Comparison of ENCODE assay signal across 8 mouse cellular contexts in the genomic region with DNA sequence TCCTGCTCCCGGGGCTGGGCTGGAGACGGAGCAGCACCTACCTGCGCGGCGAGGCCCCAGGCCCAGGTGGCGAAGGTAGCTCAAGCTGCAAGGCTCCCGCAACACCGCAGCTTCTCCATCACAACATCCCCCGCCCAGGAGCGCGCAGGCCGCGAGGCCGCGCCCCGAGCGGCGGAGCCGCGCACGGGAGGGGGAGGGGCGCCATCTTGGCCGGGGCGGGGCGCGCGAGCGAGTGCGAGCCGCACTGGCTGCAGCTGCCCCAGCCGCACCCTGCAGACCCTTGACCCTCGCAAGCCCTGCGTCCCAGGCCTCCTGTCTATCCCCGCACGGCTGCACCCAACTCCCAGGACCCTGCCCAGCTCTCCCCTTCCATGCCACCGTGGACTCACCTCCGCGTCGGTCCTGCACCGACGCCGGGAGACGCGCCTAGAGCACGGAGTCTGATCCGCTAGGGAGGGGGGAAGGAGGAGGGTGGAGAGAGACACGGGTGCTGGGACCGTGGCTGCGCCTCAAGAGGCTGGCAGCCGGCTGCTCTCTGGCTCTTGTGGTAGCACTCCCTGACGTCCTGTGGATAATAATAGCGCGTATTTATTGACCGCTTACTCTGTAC. TPM values are rescaled to one million over a fixed set of nuclear protein-coding genes. Genes with fewer than 3 reads are reported as not detected.
DNase-seq lines count a peak whose midpoint lies in the region; ATAC-seq lines count a peak whose summit lies in the region.

A gene (minus strand): TSS at position 560 of the 610 bp plus-strand sequence.

- no peaks in the 10 kb centered on the region for H3K36me3 ChIP-seq in embryonic facial prominence, embryonic 10.5 days (replicated peaks)
- no peaks in the 10 kb centered on the region for H3K36me3 ChIP-seq in intestine, embryonic 15.5 days

- intact Hi-C loops in left cerebral cortex, postnatal 36 days (cut with DNase I), result loop anchor here (2.0 kb wide), 1 partner anchor 26 kb away; a partner anchor contains a TSS

- H3K4me3 ChIP-seq in embryonic facial prominence, embryonic 10.5 days, result peak within 1 kb of the TSS; percentile 76
- peak within 1 kb of the TSS; percentile 73 for H3K4me3 ChIP-seq in intestine, embryonic 15.5 days (replicated peaks)

- under 1% methylated on average over 52 of the region's 54 CpGs for WGBS in embryonic facial prominence, embryonic 10.5 days
- 0% methylated on average over 42 of the region's 54 CpGs for WGBS in intestine, embryonic 15.5 days

- peaks cover 23% of the 10 kb centered on the region for H3K4me1 ChIP-seq in embryonic facial prominence, embryonic 10.5 days
- H3K4me1 ChIP-seq in intestine, embryonic 15.5 days (replicated peaks), result peaks cover 15% of the 10 kb centered on the region; the same call in 1 of the 2 replicates

- H3K9me3 ChIP-seq in embryonic facial prominence, embryonic 10.5 days, result no peaks in the 10 kb centered on the region
- H3K9me3 ChIP-seq in intestine, embryonic 15.5 days, result no peaks in the 10 kb centered on the region

- ATAC-seq in intestine, embryonic 15.5 days, result peak; percentile 97

- H3K4me2 ChIP-seq in intestine, embryonic 15.5 days (replicated peaks), result peak within 1 kb of the TSS; percentile 87

- peak within 1 kb of the TSS; percentile 68 for H3K9ac ChIP-seq in intestine, embryonic 15.5 days

- H3K27me3 ChIP-seq in embryonic facial prominence, embryonic 10.5 days (replicated peaks; ENCODE audit: low read depth, poor library complexity, severe bottlenecking), result no peaks in the 10 kb centered on the region; the same call in 1 of the 2 replicates
- no peaks in the 10 kb centered on the region for H3K27me3 ChIP-seq in intestine, embryonic 15.5 days (replicated peaks)

- peak within 1 kb of the TSS; percentile 93 for H3K27ac ChIP-seq in embryonic facial prominence, embryonic 10.5 days (replicated peaks)
- H3K27ac ChIP-seq in intestine, embryonic 15.5 days, result peak within 1 kb of the TSS; percentile 64

- DNase-seq in layer of hippocampus, adult 11-12 months (ENCODE audit: low spot score), result peak; percentile 79
- no peak for DNase-seq in layer of hippocampus, adult 9-10 months (ENCODE audit: low spot score)
- peak; percentile 89 for DNase-seq in embryonic facial prominence, embryonic 10.5 days (ENCODE audit: low spot score)
- DNase-seq in gastrocnemius, postnatal 4 days (ENCODE audit: low spot score in 2 of 2), result peak; percentile 69 to 72
- peak; percentile 82 to 87 for DNase-seq in left cerebral cortex, postnatal 36 days (ENCODE audit: low spot score in 2 of 2)
- peak; percentile 85 for DNase-seq in mesoderm, embryonic 11.5 days (ENCODE audit: low read depth, low spot score)
- peak; percentile 84 for DNase-seq in right cerebral cortex, postnatal 25 days

RNA-seq across cellular contexts. Expression of the gene that starts here (rescaled TPM):
- polyA plus RNA-seq in embryonic facial prominence, embryonic 10.5 days (2016; fragmentation: Nextera tagmentation; extraction: Ambion mirVana), result 94.9 and 104 TPM in 2 replicates
- total RNA-seq in gastrocnemius, postnatal 4 days (2021), result 10 to 100 TPM; 15.0 to 16.6 TPM
- 36.6 and 37.8 TPM in 2 replicates for polyA plus RNA-seq in intestine, embryonic 15.5 days (2015; fragmentation: Nextera tagmentation; extraction: Ambion mirVana)
- 100 to 1,000 TPM; 437 to 517 TPM for total RNA-seq in left cerebral cortex, postnatal 36 days (2021)

Comparison
In these comparisons a context has a peak if more than half of its experiments do, and no peak if none do; other contexts are left out.
1. RNA of the gene that starts here (total RNA-seq): 437 to 517 TPM in left cerebral cortex, postnatal 36 days; 15.0 to 16.6 TPM in gastrocnemius, postnatal 4 days; every median in the first group is over 10 times any median in the second.